Mouse (Mus musculus): ENCODE data around the gene Epb41l5. TPM values are rescaled to one million over a fixed set of nuclear protein-coding genes. Genes with fewer than 3 reads are reported as not detected.

Gene Epb41l5
- polyA plus RNA-seq, 1 experiment from 2014 or later, result 12.4 TPM

DNA sequence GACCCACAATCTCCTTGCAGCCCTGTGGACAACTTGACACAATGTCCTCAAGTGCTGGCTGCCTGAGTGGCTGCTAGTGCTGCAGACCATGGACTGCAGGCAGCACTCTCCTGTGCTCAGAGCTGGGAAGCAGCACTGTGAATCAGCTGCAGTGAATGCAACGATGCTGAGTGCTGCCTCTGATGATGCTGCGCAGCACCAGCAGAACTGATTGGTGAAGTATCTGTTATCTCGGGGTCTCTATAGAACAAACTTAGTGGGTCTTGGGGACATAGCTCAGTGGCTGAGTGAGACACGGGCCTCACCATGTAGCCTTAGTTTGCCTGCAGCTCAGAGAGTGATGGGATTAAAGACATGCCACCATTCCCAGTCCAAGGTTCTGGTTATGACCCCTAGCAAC is 103.1 kb downstream of the Epb41l5 start:
- WGBS, result 90% methylated on average over 4 of the region's 4 CpGs
- Histone ChIP-seq H3K4me1 (replicated peaks) (peaks cover 6% of the 10 kb centered on the region), H3K4me3 (replicated peaks) (no peak overlapping the region), H3K9ac (replicated peaks) (no peak overlapping the region), H3K36me3 (peaks cover 7% of the 10 kb centered on the region; the same call in 1 of the 2 replicates), H3K27ac (no peak overlapping the region), H3K27me3 (no peaks in the 10 kb centered on the region), H3K4me2 (no peak overlapping the region), H3K9me3 (no peaks in the 10 kb centered on the region)
- no peak for ATAC-seq (ENCODE audit: insufficient number of reproducible peaks, insufficient read depth, low FRiP score, low TSS enrichment, low read depth)

DNA sequence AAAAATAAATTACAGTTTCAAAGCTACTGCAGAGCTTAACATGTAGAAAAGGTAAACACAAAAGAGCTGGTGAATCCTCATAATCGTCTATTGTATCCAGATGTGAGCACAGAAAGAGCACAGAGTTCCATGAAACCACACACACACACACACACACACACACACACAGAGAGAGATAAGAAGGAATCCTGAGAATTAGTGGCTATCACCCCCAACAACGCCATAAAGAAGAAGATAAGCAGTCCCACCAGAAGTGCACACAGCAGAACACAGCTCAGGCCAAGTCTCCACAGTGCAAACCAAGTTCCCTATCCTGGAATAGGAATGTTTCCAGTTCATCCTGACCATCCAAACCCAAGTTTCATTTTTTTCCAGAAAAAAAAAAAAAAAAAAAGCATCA is 103.6 kb downstream of the Epb41l5 start:
- H3K9ac ChIP-seq (replicated peaks), result no peak overlapping the region
- 68% methylated on average over 2 of the region's 2 CpGs for WGBS
- H3K36me3 ChIP-seq, result peaks cover 5% of the 10 kb centered on the region; the same call in 1 of the 2 replicates
- peaks cover 6% of the 10 kb centered on the region for H3K4me1 ChIP-seq (replicated peaks)
- no peak overlapping the region for H3K4me3 ChIP-seq (replicated peaks)
- H3K27me3 ChIP-seq, result no peaks in the 10 kb centered on the region
- no peak for ATAC-seq (ENCODE audit: insufficient number of reproducible peaks, insufficient read depth, low FRiP score, low TSS enrichment, low read depth)
- H3K27ac ChIP-seq, result no peak overlapping the region
- H3K4me2 ChIP-seq, result no peak overlapping the region
- H3K9me3 ChIP-seq, result no peaks in the 10 kb centered on the region

DNA sequence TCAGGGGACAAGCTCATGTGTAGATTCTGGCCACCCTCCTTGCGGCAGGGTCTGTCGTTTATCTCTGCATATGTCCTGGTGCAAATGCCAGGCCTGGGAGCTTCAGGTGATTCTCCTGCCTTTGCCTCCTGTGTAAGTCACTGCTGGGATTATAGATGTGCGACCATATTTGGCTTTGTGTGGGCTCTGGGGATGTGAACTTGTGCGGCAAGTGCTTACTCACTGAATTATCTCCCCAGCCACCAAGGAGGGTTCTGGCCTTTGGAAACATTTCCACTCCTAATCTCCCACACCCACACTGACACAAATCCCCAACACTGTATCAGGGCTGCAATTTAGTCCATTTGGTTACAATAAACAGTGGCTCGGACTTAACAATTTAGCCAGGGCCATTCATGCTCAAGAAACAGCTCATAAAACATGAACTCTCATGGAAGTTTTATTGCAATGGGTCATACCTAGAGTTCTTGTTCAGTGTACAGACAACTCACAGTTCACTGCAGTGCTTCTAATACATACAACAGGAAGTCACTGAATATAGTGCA is 104.1 kb downstream of the Epb41l5 start:
- H3K27ac ChIP-seq, result no peak overlapping the region
- H3K9ac ChIP-seq (replicated peaks), result no peak overlapping the region
- H3K27me3 ChIP-seq, result no peaks in the 10 kb centered on the region
- no peak overlapping the region for H3K4me2 ChIP-seq
- no peaks in the 10 kb centered on the region for H3K36me3 ChIP-seq
- peaks cover 6% of the 10 kb centered on the region for H3K4me1 ChIP-seq (replicated peaks)
- no peak for ATAC-seq (ENCODE audit: insufficient number of reproducible peaks, insufficient read depth, low FRiP score, low TSS enrichment, low read depth)
- H3K9me3 ChIP-seq, result no peaks in the 10 kb centered on the region
- no peak overlapping the region for H3K4me3 ChIP-seq (replicated peaks)
- WGBS, result 67% methylated on average over 5 of the region's 5 CpGs

DNA sequence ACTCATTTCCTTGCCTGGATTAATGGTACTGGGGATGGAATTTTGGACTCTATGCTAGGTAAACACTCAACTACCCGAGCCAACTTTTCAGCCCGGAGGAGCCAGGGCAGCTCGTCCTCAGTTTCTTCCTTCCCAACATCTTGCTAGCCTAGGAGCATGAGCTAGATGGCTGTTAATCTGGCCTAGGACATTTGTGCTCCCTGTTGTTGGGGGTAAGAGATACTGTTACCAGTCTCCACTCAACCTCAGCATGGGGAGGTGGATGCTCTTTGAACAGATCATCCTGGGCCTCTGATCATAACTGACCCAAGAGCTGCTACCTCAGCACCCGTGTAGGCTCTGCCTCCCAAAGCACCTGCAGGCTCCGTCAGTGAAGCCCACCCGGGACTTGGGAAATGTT is 105.5 kb downstream of the Epb41l5 start:
- Histone ChIP-seq H3K36me3 (no peaks in the 10 kb centered on the region), H3K4me2 (no peak overlapping the region), H3K27ac (no peak overlapping the region), H3K4me1 (replicated peaks) (peaks cover 6% of the 10 kb centered on the region), H3K27me3 (no peaks in the 10 kb centered on the region), H3K9ac (replicated peaks) (no peak overlapping the region), H3K9me3 (no peaks in the 10 kb centered on the region), H3K4me3 (replicated peaks) (no peak overlapping the region)
- no peak for ATAC-seq (ENCODE audit: insufficient number of reproducible peaks, insufficient read depth, low FRiP score, low TSS enrichment, low read depth)
- WGBS, result 95% methylated on average over 6 of the region's 6 CpGs

DNA sequence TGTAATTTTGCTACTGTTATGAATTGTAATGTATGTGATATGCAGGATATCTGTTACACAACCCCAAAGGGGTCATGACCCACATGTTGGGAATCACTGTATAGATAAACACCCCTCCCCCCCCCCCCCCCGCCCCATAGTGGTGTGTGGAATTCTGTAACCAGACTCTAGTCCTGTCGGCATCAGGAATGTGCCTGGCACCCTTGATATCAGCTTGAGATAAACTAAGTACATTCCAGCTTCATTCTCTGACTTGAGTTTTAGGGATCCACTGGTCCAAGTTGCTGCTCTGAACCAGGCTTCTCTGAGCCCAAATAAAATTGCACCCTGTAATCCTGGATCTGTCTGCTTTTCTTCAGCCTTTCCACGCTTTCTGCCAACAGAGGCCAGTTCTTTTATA is 107.2 kb downstream of the Epb41l5 start:
- no peak for ATAC-seq (ENCODE audit: insufficient number of reproducible peaks, insufficient read depth, low FRiP score, low TSS enrichment, low read depth)
- Histone ChIP-seq H3K9ac (replicated peaks) (no peak overlapping the region), H3K36me3 (no peaks in the 10 kb centered on the region), H3K27ac (no peak overlapping the region), H3K4me1 (replicated peaks) (peaks cover 6% of the 10 kb centered on the region), H3K4me2 (no peak overlapping the region), H3K9me3 (no peaks in the 10 kb centered on the region), H3K27me3 (no peaks in the 10 kb centered on the region), H3K4me3 (replicated peaks) (no peak overlapping the region)
- 64% methylated on average over 3 of the region's 3 CpGs for WGBS

DNA sequence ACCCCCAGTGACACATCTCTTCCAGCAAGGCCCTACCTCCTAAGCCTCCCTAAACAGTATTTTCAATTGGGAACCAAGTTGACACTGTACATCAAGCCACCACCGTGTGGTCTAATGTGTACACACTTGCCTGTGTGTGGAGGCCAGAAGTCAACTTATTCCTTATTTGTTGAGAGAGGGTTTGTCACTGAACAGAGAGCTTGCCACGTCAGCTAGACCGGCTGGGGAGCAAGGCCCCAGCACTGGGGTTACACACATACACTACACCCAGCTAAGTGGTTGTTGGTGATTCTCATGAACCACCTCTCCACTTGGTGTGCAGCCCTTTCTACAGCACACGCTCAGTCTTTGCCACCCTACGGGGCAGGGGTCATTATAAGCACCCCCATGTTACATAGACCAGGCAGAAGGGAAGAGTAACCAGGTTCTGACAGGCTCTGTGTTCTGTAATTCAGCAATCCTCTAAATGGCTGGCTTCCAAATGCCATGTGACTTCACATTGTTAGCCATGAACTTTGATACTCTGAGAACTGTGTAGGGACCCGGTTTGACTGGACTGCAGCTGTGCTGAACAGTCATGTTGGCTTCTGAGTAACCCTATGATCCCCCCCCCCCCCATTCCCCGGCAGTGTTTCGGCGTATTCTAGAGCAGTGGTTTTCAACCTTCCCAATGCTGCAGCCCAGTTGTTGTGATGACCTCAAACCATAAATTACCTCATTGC is 107.8 kb downstream of the Epb41l5 start:
- Histone ChIP-seq H3K4me1 (replicated peaks) (peaks cover 6% of the 10 kb centered on the region), H3K4me2 (no peak overlapping the region), H3K9ac (replicated peaks) (no peak overlapping the region), H3K4me3 (replicated peaks) (no peak overlapping the region), H3K36me3 (no peaks in the 10 kb centered on the region), H3K27me3 (no peaks in the 10 kb centered on the region), H3K9me3 (no peaks in the 10 kb centered on the region), H3K27ac (0 out of 2 replicates have a peak overlapping the region, but pooled peaks have one; percentile 41)
- peak; percentile 38; the same call in 1 of the 2 replicates for ATAC-seq (ENCODE audit: insufficient number of reproducible peaks, insufficient read depth, low FRiP score, low TSS enrichment, low read depth)
- WGBS, result 79% methylated on average over 9 of the region's 9 CpGs

DNA sequence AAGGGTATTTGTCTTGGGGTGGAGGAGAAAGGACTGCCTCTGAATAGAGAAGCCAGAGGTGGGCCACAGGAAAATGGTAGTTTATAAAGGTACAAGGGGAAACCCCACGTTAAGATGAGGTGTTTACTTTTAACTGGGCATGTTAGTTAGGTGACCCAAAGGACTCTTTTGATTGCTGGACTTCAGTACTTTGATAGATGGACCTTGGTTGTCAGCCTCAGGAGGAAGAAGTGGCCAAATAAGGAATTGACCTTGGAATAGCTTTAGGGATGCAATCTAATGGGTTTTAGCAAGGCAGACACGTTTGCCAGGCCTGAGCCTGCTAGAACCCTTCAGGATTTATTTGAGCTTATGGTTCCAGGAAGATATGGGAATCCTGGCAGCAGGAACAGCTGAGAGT is 109.5 kb downstream of the Epb41l5 start:
- no peak for ATAC-seq (ENCODE audit: insufficient number of reproducible peaks, insufficient read depth, low FRiP score, low TSS enrichment, low read depth)
- WGBS, result 68% methylated on average over 2 of the region's 2 CpGs
- H3K4me3 ChIP-seq (replicated peaks), result no peak overlapping the region
- H3K9ac ChIP-seq (replicated peaks), result no peak overlapping the region
- no peaks in the 10 kb centered on the region for H3K9me3 ChIP-seq
- no peaks in the 10 kb centered on the region for H3K27me3 ChIP-seq
- no peaks in the 10 kb centered on the region for H3K36me3 ChIP-seq
- H3K4me2 ChIP-seq, result no peak overlapping the region
- H3K27ac ChIP-seq, result no peak overlapping the region
- no peaks in the 10 kb centered on the region for H3K4me1 ChIP-seq (replicated peaks)

DNA sequence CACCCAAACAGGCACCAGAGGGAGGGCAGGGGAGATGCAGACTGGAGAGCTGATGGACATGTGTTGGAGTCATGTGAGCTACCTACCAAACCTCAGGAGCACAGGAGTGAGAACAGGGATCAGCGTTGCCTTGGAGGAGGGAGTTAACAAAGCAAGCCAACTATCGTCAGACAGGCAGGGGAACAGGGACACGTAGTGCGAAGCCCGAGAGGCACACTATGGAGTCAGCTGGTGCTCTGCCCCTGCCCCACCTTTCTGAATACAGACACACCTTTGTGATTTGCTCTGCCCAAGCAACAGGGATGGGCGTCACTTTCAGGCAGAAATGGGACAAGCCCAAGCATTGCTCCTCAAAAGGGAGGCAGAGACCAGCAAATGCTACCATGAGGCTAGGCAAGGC is 111.1 kb downstream of the Epb41l5 start:
- WGBS, result 76% methylated on average over 6 of the region's 6 CpGs

DNA sequence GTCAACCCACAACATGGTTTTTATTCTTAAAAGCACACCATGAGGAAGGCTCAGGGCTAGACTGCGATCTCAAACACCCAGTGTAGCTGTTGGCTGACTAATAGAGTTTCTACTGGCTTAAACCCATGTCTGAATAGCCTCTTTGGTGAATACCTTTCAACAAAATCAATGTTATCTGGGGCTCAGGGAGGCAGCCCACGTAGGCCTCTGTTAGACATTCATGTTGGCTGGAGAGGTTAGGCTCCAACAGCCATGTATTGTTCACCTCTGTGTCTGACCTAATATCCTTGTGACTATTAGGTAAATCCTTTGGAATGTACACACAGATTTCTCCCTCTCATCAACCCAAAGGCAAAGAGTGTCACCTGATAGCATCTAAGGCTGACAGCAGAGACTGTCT is 112.7 kb downstream of the Epb41l5 start:
- Histone ChIP-seq H3K9me3 (no peaks in the 10 kb centered on the region), H3K9ac (replicated peaks) (no peak overlapping the region), H3K27me3 (no peaks in the 10 kb centered on the region), H3K4me2 (no peak overlapping the region), H3K27ac (no peak overlapping the region), H3K36me3 (no peaks in the 10 kb centered on the region), H3K4me1 (replicated peaks) (no peaks in the 10 kb centered on the region), H3K4me3 (replicated peaks) (no peak overlapping the region)
- 87% methylated on average over 2 of the region's 2 CpGs for WGBS
- no peak for ATAC-seq (ENCODE audit: insufficient number of reproducible peaks, insufficient read depth, low FRiP score, low TSS enrichment, low read depth)

More for the DNA sequence above, 111.1 kb downstream of the Epb41l5 start:
- Histone ChIP-seq H3K9me3 (no peaks in the 10 kb centered on the region), H3K9ac (replicated peaks) (no peak overlapping the region), H3K4me2 (no peak overlapping the region), H3K36me3 (no peaks in the 10 kb centered on the region), H3K27ac (no peak overlapping the region), H3K4me3 (replicated peaks) (no peak overlapping the region), H3K4me1 (replicated peaks) (no peaks in the 10 kb centered on the region), H3K27me3 (no peaks in the 10 kb centered on the region)
- no peak for ATAC-seq (ENCODE audit: insufficient number of reproducible peaks, insufficient read depth, low FRiP score, low TSS enrichment, low read depth)

DNA sequence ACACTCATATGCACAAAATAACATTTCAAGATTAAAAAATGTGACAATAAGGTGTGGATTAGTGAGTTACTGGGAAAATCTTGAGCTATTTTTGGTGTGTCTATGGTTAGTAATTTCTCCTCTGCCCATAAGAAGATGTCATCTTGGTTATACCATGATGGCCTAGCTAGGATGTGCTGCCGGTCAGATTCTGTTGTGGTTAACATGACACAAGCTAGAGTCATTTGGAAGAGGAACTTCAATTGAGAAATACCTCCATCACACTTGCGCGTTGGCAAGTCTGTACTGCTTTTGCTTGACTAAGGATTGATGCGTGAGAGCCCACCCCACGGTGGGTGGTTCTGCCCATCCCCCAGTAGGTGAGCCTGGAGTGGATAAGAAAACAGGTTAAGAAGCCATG is 114.5 kb downstream of the Epb41l5 start:
- no peak for ATAC-seq (ENCODE audit: insufficient number of reproducible peaks, insufficient read depth, low FRiP score, low TSS enrichment, low read depth)
- 96% methylated on average over 5 of the region's 5 CpGs for WGBS
- peaks cover 5% of the 10 kb centered on the region; the same call in 1 of the 2 replicates for H3K36me3 ChIP-seq
- H3K4me3 ChIP-seq (replicated peaks), result no peak overlapping the region
- H3K27ac ChIP-seq, result no peak overlapping the region
- no peak overlapping the region for H3K4me2 ChIP-seq
- H3K9me3 ChIP-seq, result no peaks in the 10 kb centered on the region
- no peaks in the 10 kb centered on the region for H3K4me1 ChIP-seq (replicated peaks)
- H3K9ac ChIP-seq (replicated peaks), result no peak overlapping the region
- no peaks in the 10 kb centered on the region for H3K27me3 ChIP-seq

DNA sequence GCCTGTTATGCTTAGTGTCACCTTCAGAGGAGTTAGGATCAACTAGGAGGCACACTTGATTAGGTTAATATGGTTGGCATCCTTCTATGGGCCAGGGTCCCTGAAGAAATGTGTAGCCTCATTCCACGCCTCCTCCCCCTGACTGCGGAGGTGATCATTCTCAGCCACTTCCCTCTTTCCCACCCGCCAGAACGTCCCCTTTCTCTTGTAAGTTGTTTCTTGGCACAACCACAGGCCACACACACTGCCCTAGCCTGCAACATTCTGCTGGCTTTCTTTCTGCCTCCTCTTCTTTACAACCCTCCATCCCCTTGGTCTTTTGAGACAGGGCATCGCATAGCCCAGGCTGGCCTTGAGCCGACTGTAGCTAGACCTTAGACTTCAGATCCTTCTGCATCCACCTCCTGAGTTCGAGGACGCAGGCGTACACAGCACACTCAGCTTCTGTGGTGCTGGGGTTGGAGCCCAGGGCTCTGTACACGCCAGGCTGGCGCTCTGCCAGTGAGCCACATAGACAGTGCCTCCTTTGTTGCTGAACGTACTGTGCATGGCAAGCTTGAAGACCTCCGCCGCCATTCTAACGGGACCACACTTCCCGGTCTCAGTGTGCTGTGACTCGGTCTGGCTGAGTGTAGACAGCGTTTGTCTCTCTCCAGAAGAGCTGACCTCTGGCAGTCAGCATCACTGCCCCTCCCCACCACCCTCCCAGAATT is 115.6 kb downstream of the Epb41l5 start:
- H3K9me3 ChIP-seq, result peaks cover 7% of the 10 kb centered on the region; the same call in 1 of the 2 replicates
- no peak overlapping the region for H3K4me2 ChIP-seq
- no peak for ATAC-seq (ENCODE audit: insufficient number of reproducible peaks, insufficient read depth, low FRiP score, low TSS enrichment, low read depth)
- no peaks in the 10 kb centered on the region for H3K27me3 ChIP-seq
- no peaks in the 10 kb centered on the region for H3K4me1 ChIP-seq (replicated peaks)
- H3K4me3 ChIP-seq (replicated peaks), result no peak overlapping the region
- H3K36me3 ChIP-seq, result peaks cover 16% of the 10 kb centered on the region
- no peak overlapping the region for H3K9ac ChIP-seq (replicated peaks)
- H3K27ac ChIP-seq, result no peak overlapping the region
- 90% methylated on average over 18 of the region's 18 CpGs for WGBS
